In the genomic region with DNA sequence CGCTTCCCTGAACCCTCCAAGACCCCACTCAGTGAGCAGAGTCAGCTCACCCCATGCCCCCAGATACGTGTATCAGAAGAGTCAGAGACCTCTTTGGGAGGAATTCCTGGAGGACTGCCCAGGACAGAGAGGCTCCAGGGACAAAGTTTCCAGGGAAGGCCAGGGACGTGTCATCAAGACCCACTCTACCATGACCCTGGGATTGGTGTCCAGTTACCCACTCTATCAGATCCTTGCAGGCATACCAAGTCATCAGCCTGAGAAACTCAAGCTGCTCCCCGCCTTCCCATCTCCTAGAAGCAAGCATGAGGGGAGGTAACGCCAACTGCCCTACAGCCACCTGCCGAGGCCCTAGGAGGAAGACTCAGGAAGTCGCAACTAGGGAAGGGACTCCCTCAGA, we compare ENCODE assay signal across 19 mouse cellular contexts. TPM values are rescaled to one million over a fixed set of nuclear protein-coding genes. Genes with fewer than 3 reads are reported as not detected.
"Had no signal": no experiment of that assay in that cellular context is flagged by ENCODE, and none has a peak within 500 bp of the region (broad histone marks: within the 10 kb centered on the region; RNA-seq: fewer than 3 reads in every experiment).

No protein-coding gene starts in this region.

- H3K4me1 ChIP-seq: limb, embryonic 12.5 days; limb, embryonic 15.5 days; stomach, embryonic 15.5 days had no signal

- H3K27me3 ChIP-seq: limb, embryonic 12.5 days; limb, embryonic 15.5 days; midbrain, embryonic 13.5 days; stomach, embryonic 15.5 days had no signal

- H3K4me3 ChIP-seq: limb, embryonic 12.5 days; limb, embryonic 15.5 days; midbrain, embryonic 13.5 days; stomach, embryonic 15.5 days had no signal

- H3K4me2 ChIP-seq: limb, embryonic 12.5 days; limb, embryonic 15.5 days; liver, embryonic 11.5 days; lung, embryonic 14.5 days; midbrain, embryonic 13.5 days; stomach, embryonic 15.5 days had no signal

- ATAC-seq: intestine, postnatal 0 days; liver, postnatal 0 days; lung, postnatal 0 days; midbrain, embryonic 13.5 days had no signal

- H3K27ac ChIP-seq: limb, embryonic 12.5 days; limb, embryonic 15.5 days; liver, embryonic 14.5 days; macrophage; midbrain, embryonic 13.5 days; stomach, embryonic 15.5 days had no signal

- H3K9ac ChIP-seq: limb, embryonic 12.5 days; limb, embryonic 15.5 days; liver, embryonic 14.5 days; liver, postnatal 0 days; lung, embryonic 14.5 days; midbrain, embryonic 13.5 days; stomach, embryonic 15.5 days had no signal

- H3K9me3 ChIP-seq: limb, embryonic 15.5 days; midbrain, embryonic 13.5 days; stomach, embryonic 15.5 days had no signal

- DNase-seq: kidney, adult 8-10 months; left cerebral cortex, postnatal 4 days; liver, postnatal 0 days; lung, embryonic 14.5 days; right cerebral cortex, adult 18-20 months; right cerebral cortex, postnatal 14 days; right cerebral cortex, postnatal 4 days; spleen, adult 18-20 months; thymus, postnatal 25 days had no signal

- H3K36me3 ChIP-seq: limb, embryonic 12.5 days; limb, embryonic 15.5 days; midbrain, embryonic 13.5 days; stomach, embryonic 15.5 days had no signal

RNA-seq across cellular contexts. Expression of a gene that starts 39.6 kb away (rescaled TPM):
- total RNA-seq: megakaryocyte, adult 5-6 weeks had no signal
- polyA plus RNA-seq: liver, postnatal 0 days; macrophage had no signal
